Mouse (Mus musculus): ENCODE data around the gene Grik3.

DNA sequence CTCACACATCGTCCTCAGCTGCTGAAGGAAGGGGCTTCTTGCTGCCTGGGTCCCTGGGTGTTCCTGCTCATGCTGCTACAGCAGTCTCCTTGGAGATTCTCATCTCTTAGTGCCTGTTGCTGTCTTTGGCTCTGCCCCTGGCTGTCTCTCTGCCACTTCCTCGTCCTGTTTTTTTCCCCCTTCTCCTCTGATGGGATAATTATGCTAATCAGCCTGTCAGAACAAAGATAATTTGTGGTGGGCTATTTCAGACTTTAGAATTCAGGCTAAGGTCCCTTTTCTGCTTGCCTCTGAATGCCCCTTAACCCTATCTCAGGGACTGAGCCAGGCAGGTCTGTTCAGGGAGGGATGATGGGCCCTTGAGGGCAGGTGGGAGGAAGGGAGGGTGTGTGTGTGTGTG, 70.3 kb downstream of the Grik3 start:
- TF ChIP-seq ZNF384 (IDR thresholded peaks at IDR 0.05; ENCODE audit: low read depth, low read length), result no peak
- TF ChIP-seq ZC3H11A (IDR thresholded peaks at IDR 0.05; ENCODE audit: borderline replicate concordance, low read depth, low read length), result no peak
- no peak for TF ChIP-seq HCFC1 (IDR thresholded peaks at IDR 0.05; ENCODE audit: borderline replicate concordance, insufficient read depth, low read length)
